Mouse (Mus musculus): ENCODE data around the gene Polr2j.

- TF ChIP-seq EP300 (IDR thresholded peaks at IDR 0.05; ENCODE audit: low read depth) (no peak), CTCF (IDR thresholded peaks at IDR 0.05; ENCODE audit: low read depth) (no peak)
These were observed 39.4 kb upstream of the Polr2j start for GRCm38 (mm10) chr5:136077001-136077550.

Data from liver, postnatal 0 days (tissue).